Mouse (Mus musculus) liver, adult 2 months (tissue): ENCODE results near the gene Pan3.

ENCODE experiments used
- CTCF ChIP-seq: fragments of 200-500 bp; IDR thresholded peaks from 2 replicates; pipeline ENCODE4 v1.5.1; 2011; ENCODE audit warnings: low read depth, low read length, control low read depth
- POLR2A ChIP-seq: fragments of 200-500 bp; IDR thresholded peaks from 2 replicates; pipeline ENCODE4 v1.6.1; 2011; ENCODE audit warnings: low read length, control low read depth; ENCODE audit not compliant: insufficient read depth; ENCODE audit errors: extremely low read depth

GRCm38 (mm10) chr5:147389052-147389451 lies 40.9 kb upstream of the Pan3 start:
- no peak for TF ChIP-seq CTCF
- no peak for TF ChIP-seq POLR2A
